Mouse (Mus musculus) colon, adult 2 months (tissue): Measurements from ENCODE around the gene Acadm. TPM values are rescaled to one million over a fixed set of nuclear protein-coding genes. Genes with fewer than 3 reads are reported as not detected.

ENCODE experiments used
- polyA plus RNA-seq: library from polyadenylated mRNA; depleted of rRNA; stranded (reverse); fragments of >200 nt; gene quantifications from 2 replicates; pipeline ENCODE4 v1.2.3, GENCODE M21; 2012; rRNA removed

The Acadm gene
- polyA plus RNA-seq, result 37.9 and 38.3 TPM in 2 replicates

DNA sequence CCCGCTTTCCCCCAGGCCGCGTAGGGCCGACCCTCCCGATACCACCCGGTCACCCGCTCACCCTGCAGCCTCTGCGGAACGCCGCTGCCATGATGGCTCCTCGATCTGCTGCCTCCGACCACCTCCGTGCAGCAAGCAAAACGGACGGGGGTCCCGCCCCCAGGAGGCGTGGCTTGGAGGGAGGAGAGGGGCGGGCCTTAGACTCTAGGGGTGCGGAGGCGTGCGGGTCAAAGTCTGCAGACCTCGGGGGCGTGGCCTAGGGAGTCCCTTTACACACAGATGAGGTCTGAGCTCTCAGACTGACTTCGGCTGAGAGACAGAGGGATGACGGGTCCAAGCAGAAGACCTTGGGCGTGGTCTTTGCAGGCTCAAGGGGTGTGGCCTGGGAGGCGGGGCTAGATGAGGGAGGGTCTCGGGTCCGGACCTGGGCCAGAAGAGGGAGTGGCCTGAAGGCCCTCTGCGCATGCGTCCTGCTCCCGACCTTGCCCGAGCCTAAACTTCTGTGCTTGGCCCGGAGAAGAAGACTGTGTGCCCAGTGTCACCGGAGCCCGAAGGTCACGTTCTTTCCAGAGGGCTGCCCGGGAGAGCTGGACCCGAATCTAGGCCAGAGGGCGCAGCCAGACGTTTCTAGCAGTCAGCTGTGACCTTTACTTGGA, at the start of gene Acadm:
Acadm (minus strand) TSS at position 298 of the 656 bp plus-strand sequence.

DNA sequence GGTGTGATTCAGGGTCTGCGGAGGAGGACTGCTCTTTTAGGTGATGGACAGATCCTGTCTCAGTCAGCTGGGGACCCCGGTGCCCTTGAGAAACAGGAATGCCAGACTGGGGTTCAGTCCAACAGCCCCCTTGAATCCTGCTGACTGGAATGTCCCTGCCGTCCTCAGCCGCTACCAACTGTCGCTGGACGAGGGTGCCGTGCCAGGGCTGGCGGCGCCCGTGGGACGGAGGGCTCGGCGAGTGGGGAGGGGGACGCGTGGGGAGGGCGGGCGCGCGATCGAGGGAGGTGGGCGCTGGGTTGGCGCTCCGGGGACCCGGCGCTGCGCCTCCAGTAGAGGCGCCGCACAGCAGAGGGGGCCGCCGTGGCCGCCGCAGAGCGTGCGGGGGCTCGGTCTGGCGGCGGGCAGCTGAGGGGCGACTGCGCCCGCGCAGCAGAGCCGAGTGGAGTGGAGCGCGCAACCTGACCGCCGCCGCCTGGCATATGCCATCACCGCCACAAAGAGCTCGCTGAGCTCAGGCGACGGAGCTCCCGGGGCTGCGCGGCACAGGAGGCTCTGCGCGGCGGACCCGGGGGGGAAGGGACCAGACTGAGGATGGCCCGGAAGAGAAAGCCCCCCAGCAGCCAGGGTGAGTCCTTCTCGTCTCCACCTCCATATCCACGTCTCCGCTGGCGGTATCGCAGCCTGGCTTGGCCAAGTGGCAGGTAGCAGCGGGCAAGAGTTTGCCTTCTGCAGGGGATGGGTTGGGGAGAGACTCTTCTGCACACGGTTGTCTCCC, 28.9 kb upstream of the Acadm start, which contains the start of gene Slc44a5:
Slc44a5 (plus strand) TSS at position 266 of the 778 bp plus-strand sequence.

DNA sequence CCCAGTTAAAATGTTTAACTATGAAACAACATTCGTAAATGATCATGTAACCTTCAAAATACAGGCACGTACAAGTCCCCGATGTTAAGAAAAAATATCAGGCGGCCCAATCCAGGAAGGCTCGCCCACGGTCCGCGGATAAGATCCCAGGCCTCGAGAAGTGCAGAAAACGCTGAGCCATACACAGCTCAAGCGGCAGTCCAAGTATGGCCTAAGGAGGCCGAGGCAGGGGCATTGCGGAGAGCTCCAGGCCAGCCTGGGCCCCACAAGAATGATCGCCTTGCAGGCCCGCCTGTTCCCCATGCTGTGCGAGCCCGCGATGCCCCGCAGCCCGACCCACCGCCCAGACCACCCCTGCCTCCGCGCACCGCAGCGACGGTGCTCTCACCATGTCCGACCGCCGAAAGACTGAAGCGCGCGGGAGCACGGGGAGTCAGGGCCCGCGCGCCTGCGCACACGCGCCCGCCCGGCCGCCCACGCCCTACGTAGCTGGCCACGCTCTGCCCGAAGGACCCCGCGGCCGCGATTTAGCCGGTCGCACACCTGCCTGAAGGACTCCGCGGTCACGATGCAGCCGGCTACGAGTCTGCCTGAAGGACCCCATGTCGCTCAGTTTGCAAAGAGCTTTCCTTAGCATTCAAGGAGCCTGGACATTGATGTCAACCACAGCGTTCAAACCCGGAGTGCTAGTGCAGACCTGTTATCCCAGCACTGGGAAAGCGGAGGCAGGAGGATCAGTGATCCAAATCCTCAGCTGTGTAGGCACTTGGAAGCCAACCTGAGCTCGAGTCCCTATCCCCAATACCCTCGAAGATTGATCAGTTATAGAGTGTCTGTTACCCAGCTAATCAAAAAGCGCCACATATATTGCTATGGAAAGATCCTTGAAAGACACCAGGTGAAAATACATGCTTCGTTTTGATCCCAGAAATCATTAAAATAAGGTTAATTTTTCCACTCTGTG, 31.6 kb downstream of the Acadm start, which contains the start of gene Rabggtb:
Rabggtb (minus strand) TSS at position 464 of the 964 bp plus-strand sequence.

DNA sequence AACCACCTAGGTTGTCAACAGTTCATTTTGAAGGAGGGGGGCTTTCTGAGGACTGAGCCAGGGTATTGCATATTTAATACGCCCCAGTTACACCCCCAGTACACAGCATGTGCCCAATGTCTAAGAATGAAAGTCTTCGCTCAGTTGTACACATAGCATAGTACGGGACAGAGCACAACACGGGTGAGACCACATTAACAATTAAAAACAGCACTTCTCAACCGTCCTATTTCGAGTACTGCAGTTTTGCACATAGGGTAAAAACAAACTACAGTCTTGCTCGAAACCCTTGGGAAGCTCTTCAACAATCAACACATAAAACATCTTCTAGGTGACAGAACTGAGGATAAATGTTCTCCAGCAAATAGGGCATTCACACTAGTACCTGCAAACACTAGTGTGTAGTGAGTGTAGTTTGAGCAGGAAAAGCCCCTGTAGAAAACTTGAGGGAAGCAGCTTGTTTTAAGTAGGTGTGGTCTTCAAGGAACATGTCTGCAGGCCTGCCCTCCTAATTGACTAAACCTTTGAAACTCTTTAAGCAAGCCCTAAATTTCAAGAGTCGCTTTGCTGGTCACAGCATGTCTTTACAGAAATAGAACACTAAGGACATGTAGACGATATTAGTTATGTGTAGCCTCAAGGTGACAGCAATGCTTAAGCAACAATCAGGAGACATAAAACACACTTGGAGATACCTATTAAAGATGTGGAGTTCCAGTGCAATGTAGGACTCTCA, 38.1 kb downstream of the Acadm start, which contains the start of gene Msh4:
Msh4 (minus strand) TSS at position 3 of the 736 bp plus-strand sequence.

Other genes starting within 250 kb of the Acadm start
- 0.29 TPM in 2 replicates for gene St6galnac3, start 219.5 kb downstream of the Acadm start, polyA plus RNA-seq
- not detected in 2 replicates for gene Asb17, start 100.4 kb downstream of the Acadm start, polyA plus RNA-seq
- not detected in 2 replicates for gene Msh4, start 38.5 kb downstream of the Acadm start, polyA plus RNA-seq
- gene Rabggtb, start 31.6 kb downstream of the Acadm start, polyA plus RNA-seq, result 29.9 and 30.1 TPM in 2 replicates
- gene Slc44a5, start 28.8 kb upstream of the Acadm start, polyA plus RNA-seq, result 0.09 and 0.10 TPM in 2 replicates